Mouse (Mus musculus): Measurements from ENCODE around the gene Atp1a3. TPM values are rescaled to one million over a fixed set of nuclear protein-coding genes. Genes with fewer than 3 reads are reported as not detected.

Atp1a3 gene
- polyA plus RNA-seq, 1 experiment: 5.6 TPM

DNA sequence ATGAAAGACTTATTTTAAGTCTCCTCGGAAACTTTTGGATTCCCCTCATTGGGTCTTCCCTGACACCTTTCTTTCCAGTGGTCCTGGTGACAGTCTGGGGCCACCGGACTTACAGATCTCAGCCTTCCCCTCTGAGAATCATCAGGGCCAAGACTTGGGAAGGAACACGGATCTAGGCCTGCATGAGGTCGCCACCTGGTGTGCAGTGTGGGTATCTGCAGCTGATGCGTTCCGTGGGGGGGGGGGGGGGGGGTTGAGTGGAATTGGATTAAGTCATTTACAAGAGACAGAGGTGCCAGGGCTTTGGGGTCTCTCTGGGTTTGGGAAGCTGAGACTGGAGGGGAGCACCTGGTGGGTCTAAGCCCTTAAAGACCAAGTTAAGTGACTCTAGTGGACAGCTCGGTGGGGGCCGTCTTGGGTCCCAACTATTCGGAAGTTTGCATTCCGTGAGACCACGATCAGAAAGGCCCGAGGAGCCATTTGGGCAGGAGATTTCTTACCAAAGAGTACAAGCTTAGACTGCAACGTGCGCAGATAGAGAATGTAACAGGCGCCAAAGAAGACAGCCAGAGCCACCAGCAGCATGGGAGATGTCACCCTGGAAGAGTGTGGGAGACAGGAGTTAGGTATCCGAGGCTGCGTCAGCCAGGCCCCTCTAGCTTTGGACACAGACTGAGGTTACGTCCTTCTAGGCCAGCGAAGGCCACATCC, 34.3 kb downstream of the Atp1a3 start:
- TF ChIP-seq CTCF (IDR thresholded peaks at IDR 0.05; ENCODE audit: borderline replicate concordance, control insufficient read depth, extremely low read depth, insufficient read depth, low read length, poor library complexity): peak; percentile 76; the same call in 1 of the 2 replicates
- TF ChIP-seq POLR2A (IDR thresholded peaks at IDR 0.05; ENCODE audit: control insufficient read depth, extremely low read depth, insufficient read depth, low read length, poor library complexity): no peak
- peaks cover 10% of the 10 kb centered on the region for H3K4me1 ChIP-seq (replicated peaks; ENCODE audit: control insufficient read depth, insufficient read depth, low read length)
- WGBS: 24% methylated on average over 19 of the region's 19 CpGs

DNA sequence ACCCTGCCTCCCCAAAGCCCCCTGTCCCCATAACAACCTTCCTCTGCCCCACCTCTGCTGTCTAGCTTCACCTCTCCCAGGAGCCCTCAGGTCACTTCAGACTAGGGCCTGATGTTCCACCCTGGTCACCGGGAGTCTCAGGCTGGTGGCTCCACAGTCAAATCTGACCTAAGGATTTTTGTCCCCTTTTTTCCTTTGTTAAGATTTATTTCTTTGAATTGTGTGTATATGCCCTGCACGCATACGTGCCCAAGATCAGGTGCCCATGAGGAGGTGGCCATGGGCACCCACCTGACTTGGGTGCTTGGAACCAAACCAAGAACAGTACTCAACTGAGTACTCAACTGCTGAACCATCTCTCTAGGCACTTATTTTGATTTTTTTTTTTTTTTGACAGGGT, 35.4 kb downstream of the Atp1a3 start:
- H3K4me1 ChIP-seq (replicated peaks; ENCODE audit: control insufficient read depth, insufficient read depth, low read length): peaks cover 10% of the 10 kb centered on the region
- DNase-seq: no peak
- H3K27me3 ChIP-seq (ENCODE audit: control insufficient read depth, insufficient read depth, low read length): no peaks in the 10 kb centered on the region
- no peak overlapping the region for H3K4me3 ChIP-seq (ENCODE audit: control insufficient read depth, insufficient read depth, low read length)
- H3K27ac ChIP-seq (ENCODE audit: control insufficient read depth, insufficient read depth, low read length): no peak overlapping the region
- no peaks in the 10 kb centered on the region for H3K36me3 ChIP-seq (ENCODE audit: control insufficient read depth, insufficient read depth, low read length)
- WGBS: 95% methylated on average over 3 of the region's 3 CpGs
- TF ChIP-seq CTCF (IDR thresholded peaks at IDR 0.05; ENCODE audit: borderline replicate concordance, control insufficient read depth, extremely low read depth, insufficient read depth, low read length, poor library complexity) (no peak), POLR2A (IDR thresholded peaks at IDR 0.05; ENCODE audit: control insufficient read depth, extremely low read depth, insufficient read depth, low read length, poor library complexity) (no peak)

More for the DNA sequence above, 34.3 kb downstream of the Atp1a3 start:
- H3K4me3 ChIP-seq (ENCODE audit: control insufficient read depth, insufficient read depth, low read length): peak overlapping the region; percentile 73
- no peak overlapping the region for H3K27ac ChIP-seq (ENCODE audit: control insufficient read depth, insufficient read depth, low read length)
- H3K36me3 ChIP-seq (ENCODE audit: control insufficient read depth, insufficient read depth, low read length): no peaks in the 10 kb centered on the region
- no peak for DNase-seq
- no peaks in the 10 kb centered on the region for H3K27me3 ChIP-seq (ENCODE audit: control insufficient read depth, insufficient read depth, low read length)

DNA sequence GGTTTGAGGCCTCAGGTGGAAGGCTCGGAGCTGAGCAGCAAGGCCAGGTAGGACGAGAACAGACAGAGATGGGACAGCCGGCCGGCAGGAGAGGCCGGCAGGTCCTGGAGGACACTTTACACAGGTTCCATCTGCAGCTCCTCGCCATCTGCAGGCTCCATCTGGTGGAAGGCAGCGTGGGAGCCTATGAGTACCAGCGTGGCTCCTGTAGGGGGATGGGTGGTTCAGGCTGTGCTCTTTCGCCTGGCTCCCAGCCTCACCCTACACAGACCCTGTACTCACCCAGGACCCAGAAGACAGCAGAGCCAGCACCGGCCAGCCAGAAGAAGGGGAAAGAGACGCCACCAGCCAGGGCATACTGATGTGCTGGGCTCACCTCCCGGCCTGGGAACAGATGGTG, 36.0 kb downstream of the Atp1a3 start:
- 95% methylated on average over 12 of the region's 12 CpGs for WGBS
- H3K36me3 ChIP-seq (ENCODE audit: control insufficient read depth, insufficient read depth, low read length): no peaks in the 10 kb centered on the region
- H3K4me3 ChIP-seq (ENCODE audit: control insufficient read depth, insufficient read depth, low read length): no peak overlapping the region
- H3K27me3 ChIP-seq (ENCODE audit: control insufficient read depth, insufficient read depth, low read length): no peaks in the 10 kb centered on the region
- no peak for TF ChIP-seq CTCF (IDR thresholded peaks at IDR 0.05; ENCODE audit: borderline replicate concordance, control insufficient read depth, extremely low read depth, insufficient read depth, low read length, poor library complexity)
- TF ChIP-seq POLR2A (IDR thresholded peaks at IDR 0.05; ENCODE audit: control insufficient read depth, extremely low read depth, insufficient read depth, low read length, poor library complexity): no peak
- no peak overlapping the region for H3K27ac ChIP-seq (ENCODE audit: control insufficient read depth, insufficient read depth, low read length)
- peaks cover 6% of the 10 kb centered on the region for H3K4me1 ChIP-seq (replicated peaks; ENCODE audit: control insufficient read depth, insufficient read depth, low read length)
- DNase-seq: no peak

DNA sequence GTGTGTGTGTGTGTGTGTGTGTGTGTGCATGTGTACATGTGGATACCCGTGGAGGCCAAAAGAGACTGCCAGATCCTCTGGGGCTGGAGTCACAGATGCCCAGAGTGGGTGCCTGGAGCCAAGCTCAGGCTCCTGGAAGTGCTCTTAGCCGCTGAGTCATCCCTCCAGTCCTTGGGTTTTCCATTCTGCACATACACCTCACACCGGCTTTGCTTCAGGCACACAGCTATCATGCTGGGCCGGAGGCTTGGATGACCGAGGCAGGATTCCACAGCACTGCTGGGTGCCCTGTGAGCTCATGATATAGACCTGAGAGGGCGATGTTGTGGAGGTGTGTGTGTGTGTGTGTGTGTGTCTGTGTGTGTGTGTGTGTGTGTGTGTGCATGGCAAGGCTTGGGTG, 37.3 kb downstream of the Atp1a3 start:
- WGBS: 93% methylated on average over 6 of the region's 6 CpGs
- Histone ChIP-seq H3K4me3 (ENCODE audit: control insufficient read depth, insufficient read depth, low read length) (no peak overlapping the region), H3K27ac (ENCODE audit: control insufficient read depth, insufficient read depth, low read length) (no peak overlapping the region), H3K27me3 (ENCODE audit: control insufficient read depth, insufficient read depth, low read length) (no peaks in the 10 kb centered on the region), H3K36me3 (ENCODE audit: control insufficient read depth, insufficient read depth, low read length) (no peaks in the 10 kb centered on the region), H3K4me1 (replicated peaks; ENCODE audit: control insufficient read depth, insufficient read depth, low read length) (peaks cover 5% of the 10 kb centered on the region)
- DNase-seq: no peak
- TF ChIP-seq POLR2A (IDR thresholded peaks at IDR 0.05; ENCODE audit: control insufficient read depth, extremely low read depth, insufficient read depth, low read length, poor library complexity) (no peak), CTCF (IDR thresholded peaks at IDR 0.05; ENCODE audit: borderline replicate concordance, control insufficient read depth, extremely low read depth, insufficient read depth, low read length, poor library complexity) (no peak)

DNA sequence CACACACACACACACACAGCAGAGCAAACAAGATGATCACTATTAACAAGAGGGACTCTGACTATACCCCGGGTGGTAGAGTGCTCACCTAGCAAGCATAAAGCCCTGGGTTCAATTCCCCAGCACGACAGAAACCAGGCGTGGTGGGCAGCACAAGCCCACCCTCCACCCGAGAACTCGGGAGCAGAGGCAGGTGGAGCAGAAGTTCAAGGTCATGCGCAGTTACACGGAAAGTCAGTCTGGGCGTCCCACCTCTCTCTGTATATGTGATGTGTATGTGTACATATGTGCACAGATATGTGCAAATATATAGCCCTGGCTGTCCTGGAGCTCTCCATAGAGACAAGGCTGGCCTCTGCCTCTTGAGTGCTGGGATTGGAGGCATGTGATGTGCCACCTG, 37.8 kb downstream of the Atp1a3 start:
- 97% methylated on average over 8 of the region's 8 CpGs for WGBS
- Histone ChIP-seq H3K27ac (ENCODE audit: control insufficient read depth, insufficient read depth, low read length) (no peak overlapping the region), H3K27me3 (ENCODE audit: control insufficient read depth, insufficient read depth, low read length) (no peaks in the 10 kb centered on the region), H3K36me3 (ENCODE audit: control insufficient read depth, insufficient read depth, low read length) (no peaks in the 10 kb centered on the region), H3K4me3 (ENCODE audit: control insufficient read depth, insufficient read depth, low read length) (no peak overlapping the region), H3K4me1 (replicated peaks; ENCODE audit: control insufficient read depth, insufficient read depth, low read length) (peaks cover 5% of the 10 kb centered on the region)
- TF ChIP-seq CTCF (IDR thresholded peaks at IDR 0.05; ENCODE audit: borderline replicate concordance, control insufficient read depth, extremely low read depth, insufficient read depth, low read length, poor library complexity): no peak
- TF ChIP-seq POLR2A (IDR thresholded peaks at IDR 0.05; ENCODE audit: control insufficient read depth, extremely low read depth, insufficient read depth, low read length, poor library complexity): no peak
- DNase-seq: no peak

DNA sequence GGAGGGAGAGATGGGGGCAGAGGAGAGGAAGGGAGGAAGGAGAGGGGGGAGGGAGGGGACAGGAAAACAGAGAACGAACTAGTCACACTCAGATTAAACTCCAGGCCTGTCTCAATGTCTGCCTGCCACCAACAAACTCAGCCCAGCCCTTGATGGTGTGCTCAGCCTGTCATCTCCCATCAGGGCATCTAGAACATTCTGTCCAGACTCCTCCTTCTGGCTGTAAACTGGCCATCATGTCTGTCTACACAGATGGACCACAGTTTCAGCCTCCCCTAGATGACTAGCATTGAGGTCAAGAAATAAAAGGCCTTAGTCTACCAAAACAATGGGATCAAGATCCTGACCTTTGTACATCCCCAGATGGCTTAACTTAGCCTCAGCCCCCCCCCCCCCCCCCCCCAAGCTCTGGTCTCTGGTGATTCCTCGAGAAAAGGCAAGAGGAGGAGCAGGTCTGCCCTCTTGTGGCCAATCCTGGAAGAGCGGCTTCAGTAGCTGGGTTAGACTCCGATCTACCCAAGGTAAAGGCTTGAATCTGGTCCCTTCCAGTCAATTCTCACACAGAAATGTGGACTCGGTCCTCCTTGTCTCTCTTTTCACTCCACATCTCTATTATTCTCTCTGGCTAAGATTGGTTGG, 40.7 kb downstream of the Atp1a3 start:
- H3K4me3 ChIP-seq (ENCODE audit: control insufficient read depth, insufficient read depth, low read length): no peak overlapping the region
- no peaks in the 10 kb centered on the region for H3K27me3 ChIP-seq (ENCODE audit: control insufficient read depth, insufficient read depth, low read length)
- WGBS: 14% methylated on average over 5 of the region's 5 CpGs
- H3K27ac ChIP-seq (ENCODE audit: control insufficient read depth, insufficient read depth, low read length): no peak overlapping the region
- no peaks in the 10 kb centered on the region for H3K36me3 ChIP-seq (ENCODE audit: control insufficient read depth, insufficient read depth, low read length)
- DNase-seq: peak; percentile 81
- no peaks in the 10 kb centered on the region for H3K4me1 ChIP-seq (replicated peaks; ENCODE audit: control insufficient read depth, insufficient read depth, low read length)
- TF ChIP-seq CTCF (IDR thresholded peaks at IDR 0.05; ENCODE audit: borderline replicate concordance, control insufficient read depth, extremely low read depth, insufficient read depth, low read length, poor library complexity) (no peak), POLR2A (IDR thresholded peaks at IDR 0.05; ENCODE audit: control insufficient read depth, extremely low read depth, insufficient read depth, low read length, poor library complexity) (no peak)
